Mouse (Mus musculus) heart, postnatal 0 days (tissue): ENCODE measurements around the gene 1700029J07Rik.

Experiments used
- CTCF ChIP-seq: IDR thresholded peaks from 2 replicates; pipeline ENCODE4 v1.5.1; 2016; ENCODE audit warnings: antibody characterized with exemption, control low read depth, low read depth
- EP300 ChIP-seq: IDR thresholded peaks from 2 replicates; pipeline ENCODE4 v1.6.1; 2016; ENCODE audit warnings: antibody characterized with exemption, low read depth

DNA sequence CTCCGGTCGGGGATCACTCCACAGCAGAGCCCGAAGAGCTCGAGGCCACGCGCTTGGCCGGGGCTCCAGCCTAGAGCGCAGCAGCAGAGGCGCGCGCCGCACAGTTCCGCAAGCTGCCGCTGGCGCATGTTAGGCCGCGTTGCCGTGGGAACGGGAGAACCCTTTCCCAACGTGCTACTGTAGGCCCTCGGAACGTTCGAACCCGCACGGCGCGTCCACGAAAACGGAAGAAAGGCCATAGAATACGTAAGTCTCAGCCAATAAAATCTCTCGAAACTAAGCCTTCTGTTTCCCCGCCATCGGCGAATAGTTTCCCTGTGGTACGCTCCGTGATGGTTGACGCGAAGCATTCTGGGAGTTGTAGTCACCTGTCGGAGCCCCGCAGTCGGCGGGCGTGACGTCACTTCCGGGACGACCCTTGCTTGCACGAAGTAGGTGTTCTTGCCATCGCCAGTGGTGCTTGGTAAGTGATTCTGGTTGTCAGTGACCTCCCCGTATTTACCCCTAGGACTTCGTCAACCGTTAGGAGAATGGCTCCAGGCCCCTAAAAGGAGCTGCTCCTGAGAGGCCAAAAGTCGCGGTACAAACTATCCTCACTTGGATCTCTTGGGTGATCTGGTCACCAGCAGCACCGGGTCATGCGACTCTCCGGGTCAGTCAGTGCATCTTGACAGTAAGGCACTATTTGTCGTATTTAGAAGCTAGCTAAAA is at the start of gene 1700029J07Rik, which contains the start of gene Ufsp2:
- TF ChIP-seq EP300 (no peak), CTCF (no peak)
